Mouse (Mus musculus): ENCODE results near the gene Tmtc2. TPM values are rescaled to one million over a fixed set of nuclear protein-coding genes. Genes with fewer than 3 reads are reported as not detected.
A peak's percentile ranks its signal among the peaks of the same experiment; 100 is the strongest.

The Tmtc2 gene
- polyA plus RNA-seq, 1 experiment: 5.1 TPM

DNA sequence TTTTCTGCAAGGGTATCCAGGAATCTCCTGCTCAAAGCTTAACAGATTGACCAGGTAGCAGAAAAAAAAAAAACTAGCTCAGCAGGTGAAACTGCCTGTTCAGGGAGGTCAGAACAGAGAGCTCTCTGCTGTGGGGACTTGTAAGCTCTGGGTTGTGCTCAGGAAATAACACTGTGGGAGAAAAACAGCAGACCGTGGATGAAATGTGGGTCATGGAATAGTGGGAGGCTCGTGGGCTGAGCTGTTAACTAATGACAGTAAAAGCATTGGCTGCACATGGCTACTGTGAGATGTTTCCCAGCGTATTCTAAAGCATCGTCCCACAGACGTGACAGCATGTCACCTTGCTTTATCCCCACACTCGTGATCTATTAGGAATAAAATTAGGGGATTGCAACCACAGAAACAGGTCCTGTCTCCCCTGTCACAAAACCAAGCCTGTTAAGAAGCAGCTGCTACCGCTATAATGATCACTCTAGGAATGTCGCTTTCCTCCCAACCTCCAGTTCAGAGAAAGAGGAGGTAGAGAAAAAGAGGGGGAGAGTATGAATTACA lies 4.1 kb upstream of the Tmtc2 start:
- H3K36me3 ChIP-seq (ENCODE audit: control insufficient read depth, insufficient read depth, low read length): no peaks in the 10 kb centered on the region
- no peak for TF ChIP-seq POLR2A (IDR thresholded peaks at IDR 0.05; ENCODE audit: control insufficient read depth, low read depth, low read length)
- no peak for TF ChIP-seq CTCF (IDR thresholded peaks at IDR 0.05; ENCODE audit: control insufficient read depth, insufficient read depth, insufficient replicate concordance, low read depth, low read length)
- H3K27me3 ChIP-seq (ENCODE audit: control insufficient read depth, insufficient read depth, low read length): no peaks in the 10 kb centered on the region; the same call in 1 of the 2 replicates
- no peak overlapping the region for H3K27ac ChIP-seq (ENCODE audit: control insufficient read depth, insufficient read depth, low read depth, low read length)
- H3K4me1 ChIP-seq (ENCODE audit: control insufficient read depth, insufficient read depth, low read length): peaks cover 7% of the 10 kb centered on the region; the same call in 1 of the 2 replicates
- no peak overlapping the region for H3K4me3 ChIP-seq (ENCODE audit: control insufficient read depth, low read depth, low read length)

DNA sequence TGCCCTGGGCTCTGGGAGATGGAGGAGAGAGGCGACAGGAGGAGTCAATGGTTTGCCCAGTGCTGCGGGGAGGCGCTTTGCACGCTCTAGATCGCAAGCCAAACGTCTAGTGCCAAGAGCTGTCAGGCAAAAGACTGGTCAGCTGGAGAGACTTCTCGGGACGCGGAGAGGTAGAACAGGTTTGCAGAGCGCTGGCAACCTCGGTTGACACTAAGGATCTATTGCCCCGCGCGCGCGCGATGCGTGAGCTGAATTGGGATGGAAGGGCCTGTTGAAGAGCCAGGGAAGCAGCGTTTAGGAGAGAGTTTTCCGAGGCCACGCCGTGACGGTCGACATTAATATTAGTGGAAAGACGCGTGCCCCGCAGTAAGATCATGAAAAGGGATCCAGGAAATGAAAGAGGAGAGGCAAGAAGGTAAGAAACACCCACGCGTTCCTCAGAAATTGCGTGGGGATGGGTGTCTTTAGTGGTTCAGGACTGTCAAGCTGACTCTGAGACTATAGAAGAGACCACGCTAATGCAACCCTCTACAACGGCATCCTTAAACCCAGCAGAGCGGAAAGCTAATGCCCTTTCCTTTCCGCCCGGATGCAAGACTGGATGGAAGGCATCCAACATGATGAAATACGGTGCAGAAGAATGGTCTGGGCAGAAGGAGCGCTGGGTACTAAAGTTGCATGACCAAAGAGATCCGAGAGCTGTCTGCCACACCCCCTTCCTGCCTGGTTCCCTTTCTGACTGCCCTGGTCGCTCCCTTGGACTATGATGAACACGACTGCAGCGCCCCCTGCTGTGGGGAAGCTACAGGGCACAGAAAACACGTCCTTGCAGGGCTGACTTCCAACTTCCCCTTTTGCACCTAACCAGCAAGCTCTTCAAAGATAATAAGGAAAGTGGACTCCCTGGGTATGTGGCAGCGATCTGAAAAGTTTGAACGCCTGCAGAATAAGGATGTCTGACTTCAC lies 727 bp upstream of the Tmtc2 start:
- Histone ChIP-seq H3K36me3 (ENCODE audit: control insufficient read depth, insufficient read depth, low read length) (no peaks in the 10 kb centered on the region), H3K4me3 (ENCODE audit: control insufficient read depth, low read depth, low read length) (peak overlapping the region; percentile 89), H3K27ac (ENCODE audit: control insufficient read depth, insufficient read depth, low read depth, low read length) (peak overlapping the region; percentile 32), H3K27me3 (ENCODE audit: control insufficient read depth, insufficient read depth, low read length) (no peaks in the 10 kb centered on the region; the same call in 1 of the 2 replicates), H3K4me1 (ENCODE audit: control insufficient read depth, insufficient read depth, low read length) (peaks cover 7% of the 10 kb centered on the region; the same call in 1 of the 2 replicates)
- TF ChIP-seq POLR2A (IDR thresholded peaks at IDR 0.05; ENCODE audit: control insufficient read depth, low read depth, low read length) (no peak), CTCF (IDR thresholded peaks at IDR 0.05; ENCODE audit: control insufficient read depth, insufficient read depth, insufficient replicate concordance, low read depth, low read length) (peak; percentile 88; the same call in 1 of the 2 replicates)

DNA sequence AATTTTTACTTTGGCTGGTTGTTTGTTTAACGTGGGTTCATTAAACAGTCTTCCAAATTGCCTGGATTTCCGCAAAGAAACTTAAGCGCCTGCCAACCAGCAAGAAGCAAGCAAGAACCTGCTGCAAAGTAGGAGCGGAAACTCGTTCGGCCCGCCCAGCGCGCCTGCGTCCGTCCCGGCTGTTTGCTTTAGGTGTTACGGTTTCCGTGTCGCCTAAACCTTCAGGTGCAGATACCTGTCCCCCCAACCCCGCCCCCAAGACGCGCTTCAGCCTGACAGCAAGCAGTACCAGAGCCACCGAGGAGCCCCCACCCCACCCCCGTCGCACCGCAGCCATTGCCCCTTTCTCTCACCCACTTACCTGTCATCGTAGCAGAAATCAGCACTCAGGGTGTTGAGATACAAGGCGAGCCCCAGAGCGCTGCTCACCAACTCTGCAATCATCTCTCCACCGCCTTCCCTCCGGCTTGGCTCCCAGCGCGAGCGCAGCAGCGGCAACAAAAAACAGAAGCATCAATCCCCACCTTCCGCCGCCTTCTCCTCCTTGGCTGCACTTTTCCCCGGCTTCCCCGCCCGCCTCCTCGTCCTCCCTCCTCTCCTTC lies 844 bp downstream of the Tmtc2 start:
- Histone ChIP-seq H3K4me3 (ENCODE audit: control insufficient read depth, low read depth, low read length) (peak overlapping the region; percentile 89), H3K27ac (ENCODE audit: control insufficient read depth, insufficient read depth, low read depth, low read length) (peak overlapping the region; percentile 36), H3K27me3 (ENCODE audit: control insufficient read depth, insufficient read depth, low read length) (no peaks in the 10 kb centered on the region; the same call in 1 of the 2 replicates), H3K4me1 (ENCODE audit: control insufficient read depth, insufficient read depth, low read length) (peaks cover 7% of the 10 kb centered on the region; the same call in 1 of the 2 replicates), H3K36me3 (ENCODE audit: control insufficient read depth, insufficient read depth, low read length) (no peaks in the 10 kb centered on the region)
- TF ChIP-seq CTCF (IDR thresholded peaks at IDR 0.05; ENCODE audit: control insufficient read depth, insufficient read depth, insufficient replicate concordance, low read depth, low read length) (no peak), POLR2A (IDR thresholded peaks at IDR 0.05; ENCODE audit: control insufficient read depth, low read depth, low read length) (no peak)

DNA sequence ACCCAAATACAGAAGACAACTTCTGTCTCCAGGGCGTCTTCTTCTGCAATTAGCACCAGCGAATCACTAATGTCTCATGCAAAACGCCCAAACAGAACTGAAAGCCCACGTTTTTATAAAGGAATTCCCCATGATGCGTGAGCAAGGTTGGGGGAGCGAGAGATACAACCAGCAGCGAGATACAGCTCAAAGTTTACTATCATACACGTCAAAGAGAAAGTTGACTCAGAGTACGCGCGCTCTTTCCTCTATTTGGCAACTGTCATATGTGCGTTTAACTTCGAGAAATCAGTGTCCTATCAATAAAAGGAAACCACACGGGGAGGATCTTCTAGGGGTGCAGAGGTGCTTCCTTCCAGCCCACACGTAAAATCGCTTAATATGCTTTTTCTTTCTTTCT lies 1.4 kb downstream of the Tmtc2 start:
- Histone ChIP-seq H3K27ac (ENCODE audit: control insufficient read depth, insufficient read depth, low read depth, low read length) (no peak overlapping the region), H3K36me3 (ENCODE audit: control insufficient read depth, insufficient read depth, low read length) (no peaks in the 10 kb centered on the region), H3K27me3 (ENCODE audit: control insufficient read depth, insufficient read depth, low read length) (no peaks in the 10 kb centered on the region; the same call in 1 of the 2 replicates), H3K4me3 (ENCODE audit: control insufficient read depth, low read depth, low read length) (no peak overlapping the region), H3K4me1 (ENCODE audit: control insufficient read depth, insufficient read depth, low read length) (peaks cover 7% of the 10 kb centered on the region; the same call in 1 of the 2 replicates)
- no peak for TF ChIP-seq POLR2A (IDR thresholded peaks at IDR 0.05; ENCODE audit: control insufficient read depth, low read depth, low read length)
- no peak for TF ChIP-seq CTCF (IDR thresholded peaks at IDR 0.05; ENCODE audit: control insufficient read depth, insufficient read depth, insufficient replicate concordance, low read depth, low read length)

DNA sequence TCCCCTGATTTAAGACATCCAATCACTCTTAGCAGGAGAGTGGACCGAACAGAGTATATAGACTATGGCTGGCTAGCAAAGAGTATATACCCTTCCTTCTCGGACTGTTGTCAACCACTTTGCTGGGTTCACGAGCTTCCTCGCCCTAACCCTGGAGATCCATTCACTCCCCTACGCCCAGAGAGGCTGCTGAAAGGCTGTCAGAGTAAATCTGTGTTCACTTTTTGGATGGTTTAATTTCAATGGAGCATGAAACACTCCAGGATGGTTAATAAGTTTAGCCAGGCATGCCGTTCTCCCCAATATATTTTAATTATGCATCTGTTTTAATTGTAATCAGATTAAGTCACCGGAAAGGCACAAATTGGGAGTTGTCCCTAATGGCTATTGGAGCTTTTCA lies 1.9 kb downstream of the Tmtc2 start:
- Histone ChIP-seq H3K36me3 (ENCODE audit: control insufficient read depth, insufficient read depth, low read length) (no peaks in the 10 kb centered on the region), H3K4me1 (ENCODE audit: control insufficient read depth, insufficient read depth, low read length) (peaks cover 7% of the 10 kb centered on the region; the same call in 1 of the 2 replicates), H3K27me3 (ENCODE audit: control insufficient read depth, insufficient read depth, low read length) (no peaks in the 10 kb centered on the region; the same call in 1 of the 2 replicates), H3K4me3 (ENCODE audit: control insufficient read depth, low read depth, low read length) (no peak overlapping the region), H3K27ac (ENCODE audit: control insufficient read depth, insufficient read depth, low read depth, low read length) (no peak overlapping the region)
- no peak for TF ChIP-seq POLR2A (IDR thresholded peaks at IDR 0.05; ENCODE audit: control insufficient read depth, low read depth, low read length)
- no peak for TF ChIP-seq CTCF (IDR thresholded peaks at IDR 0.05; ENCODE audit: control insufficient read depth, insufficient read depth, insufficient replicate concordance, low read depth, low read length)

DNA sequence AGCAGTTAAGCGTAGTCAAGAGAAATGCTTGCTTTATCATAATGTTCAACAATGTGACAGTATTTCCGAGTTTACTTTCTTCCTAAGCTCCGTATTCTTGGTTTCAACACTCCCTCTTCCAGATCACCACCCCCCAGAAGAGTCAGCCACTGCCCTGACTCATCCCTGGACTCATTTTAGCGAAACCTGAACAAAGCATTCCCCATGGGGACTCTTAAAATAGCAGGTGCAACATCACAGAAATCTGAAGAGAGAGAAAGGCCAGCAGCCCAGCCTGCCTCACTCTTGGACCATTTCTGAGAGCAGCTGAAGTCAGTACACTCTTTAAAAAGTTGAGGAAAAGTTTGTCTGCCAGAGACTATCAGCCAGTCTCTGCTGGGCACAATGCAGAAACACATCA lies 2.4 kb downstream of the Tmtc2 start:
- no peak overlapping the region for H3K4me3 ChIP-seq (ENCODE audit: control insufficient read depth, low read depth, low read length)
- TF ChIP-seq POLR2A (IDR thresholded peaks at IDR 0.05; ENCODE audit: control insufficient read depth, low read depth, low read length): no peak
- no peaks in the 10 kb centered on the region; the same call in 1 of the 2 replicates for H3K27me3 ChIP-seq (ENCODE audit: control insufficient read depth, insufficient read depth, low read length)
- H3K36me3 ChIP-seq (ENCODE audit: control insufficient read depth, insufficient read depth, low read length): no peaks in the 10 kb centered on the region
- H3K27ac ChIP-seq (ENCODE audit: control insufficient read depth, insufficient read depth, low read depth, low read length): no peak overlapping the region
- H3K4me1 ChIP-seq (ENCODE audit: control insufficient read depth, insufficient read depth, low read length): peaks cover 7% of the 10 kb centered on the region; the same call in 1 of the 2 replicates

DNA sequence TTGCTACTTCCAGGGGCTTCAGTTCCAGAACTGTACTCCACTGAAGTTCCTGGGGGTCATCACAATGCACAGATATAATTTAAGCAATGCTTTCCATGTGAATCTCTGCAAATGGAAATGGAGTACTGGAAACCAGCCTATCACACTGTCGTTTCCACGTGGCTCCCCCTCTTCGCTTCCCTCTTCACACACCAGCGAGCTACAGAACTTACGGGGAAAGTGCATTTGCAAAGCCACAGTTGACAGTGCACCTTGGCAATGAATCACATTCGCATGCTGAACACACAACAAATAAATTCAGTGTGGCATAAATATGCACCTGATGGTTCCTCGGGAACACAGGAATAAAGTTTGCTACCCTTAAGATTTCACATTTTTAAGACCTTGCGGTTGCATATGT lies 3.2 kb downstream of the Tmtc2 start:
- no peak for TF ChIP-seq POLR2A (IDR thresholded peaks at IDR 0.05; ENCODE audit: control insufficient read depth, low read depth, low read length)
- no peak for TF ChIP-seq CTCF (IDR thresholded peaks at IDR 0.05; ENCODE audit: control insufficient read depth, insufficient read depth, insufficient replicate concordance, low read depth, low read length)
- no peaks in the 10 kb centered on the region for H3K36me3 ChIP-seq (ENCODE audit: control insufficient read depth, insufficient read depth, low read length)
- no peak overlapping the region for H3K4me3 ChIP-seq (ENCODE audit: control insufficient read depth, low read depth, low read length)

More for the DNA sequence above, 3.2 kb downstream of the Tmtc2 start:
- no peak overlapping the region for H3K27ac ChIP-seq (ENCODE audit: control insufficient read depth, insufficient read depth, low read depth, low read length)
- peaks cover 7% of the 10 kb centered on the region; the same call in 1 of the 2 replicates for H3K4me1 ChIP-seq (ENCODE audit: control insufficient read depth, insufficient read depth, low read length)
- H3K27me3 ChIP-seq (ENCODE audit: control insufficient read depth, insufficient read depth, low read length): no peaks in the 10 kb centered on the region; the same call in 1 of the 2 replicates
